Mouse (Mus musculus) heart, postnatal 0 days (tissue): ENCODE results near the gene Gm49333. TPM values are rescaled to one million over a fixed set of nuclear protein-coding genes. Genes with fewer than 3 reads are reported as not detected.

Experiments
- ATAC-seq: fragments of 200-750 bp; cut with Nextera tagmentation; 2 replicates; pipeline ENCODE4 v1.8.0; 2017; ENCODE audit warnings: low read depth, moderate number of reproducible peaks, moderate library complexity; ENCODE audit not compliant: insufficient read depth
- DNase-seq: peaks from one replicate; pipeline ENCODE4 v3.0.0-alpha.2; 2016; ENCODE audit warnings: low spot score
- H3K27ac ChIP-seq: fragments of 300-500 bp; sonication (generic); 2 replicates; pipeline ENCODE4 v1.5.1; 2014; ENCODE audit warnings: low read depth, mild to moderate bottlenecking
- H3K27me3 ChIP-seq: fragments of 300-500 bp; sonication (generic); 2 replicates; pipeline ENCODE4 v1.6.1; 2014; ENCODE audit warnings: low read length, mixed read lengths; ENCODE audit not compliant: control insufficient read depth, insufficient read depth
- H3K36me3 ChIP-seq: fragments of 300-500 bp; sonication (generic); replicated peaks from 2 replicates; pipeline ENCODE4 v1.6.1; 2014; ENCODE audit warnings: low read length, mixed read lengths; ENCODE audit not compliant: control insufficient read depth, insufficient read depth
- H3K4me1 ChIP-seq: fragments of 300-500 bp; sonication (generic); 2 replicates; pipeline ENCODE4 v1.6.1; 2014; ENCODE audit warnings: antibody characterized with exemption; ENCODE audit not compliant: control insufficient read depth, insufficient read depth
- H3K4me2 ChIP-seq: fragments of 300-500 bp; sonication (generic); 2 replicates; pipeline ENCODE4 v1.6.1; 2014; ENCODE audit warnings: low read depth, mild to moderate bottlenecking, low read length, moderate library complexity
- H3K4me3 ChIP-seq: fragments of 300-500 bp; sonication (generic); 2 replicates; pipeline ENCODE4 v1.5.1; 2014; ENCODE audit warnings: low read depth, low read length
- H3K9ac ChIP-seq: fragments of 300-500 bp; sonication (generic); replicated peaks from 2 replicates; pipeline ENCODE4 v1.6.1; 2014; ENCODE audit warnings: low read depth, low read length, mixed read lengths
- H3K9me3 ChIP-seq: fragments of 300-500 bp; sonication (generic); replicated peaks from 2 replicates; pipeline ENCODE4 v1.6.1; 2016; ENCODE audit warnings: low read length; ENCODE audit not compliant: control insufficient read depth
- CTCF ChIP-seq: IDR thresholded peaks from 2 replicates; pipeline ENCODE4 v1.5.1; 2016; ENCODE audit warnings: antibody characterized with exemption, control low read depth, low read depth
- EP300 ChIP-seq: IDR thresholded peaks from 2 replicates; pipeline ENCODE4 v1.6.1; 2016; ENCODE audit warnings: antibody characterized with exemption, low read depth
- WGBS: fragments of 180-500 bp; shearing (Covaris S2); extraction: QIAGEN DNeasy Blood & Tissue Kit; methylation state at CpG from one replicate; pipeline ENCODE4 v1.1.7; 2014; 5-methylcytosine and 5-hydroxymethylcytosine counted together
- polyA plus RNA-seq: library from polyadenylated mRNA; unstranded; fragments of >200 nt; fragmentation: Nextera tagmentation; extraction: Ambion mirVana; gene quantifications from 2 replicates; pipeline ENCODE4 v1.2.1, GENCODE M21; 2015
- total RNA-seq: library from RNA; depleted of rRNA; stranded (reverse); fragments of >200 nt; gene quantifications from 2 replicates; pipeline ENCODE4 v1.2.3, GENCODE M21; 2014; ENCODE audit warnings: low replicate concordance

Gm49333 gene
- total and polyA plus RNA-seq, 2 experiments from 2014 or later: not detected

DNA sequence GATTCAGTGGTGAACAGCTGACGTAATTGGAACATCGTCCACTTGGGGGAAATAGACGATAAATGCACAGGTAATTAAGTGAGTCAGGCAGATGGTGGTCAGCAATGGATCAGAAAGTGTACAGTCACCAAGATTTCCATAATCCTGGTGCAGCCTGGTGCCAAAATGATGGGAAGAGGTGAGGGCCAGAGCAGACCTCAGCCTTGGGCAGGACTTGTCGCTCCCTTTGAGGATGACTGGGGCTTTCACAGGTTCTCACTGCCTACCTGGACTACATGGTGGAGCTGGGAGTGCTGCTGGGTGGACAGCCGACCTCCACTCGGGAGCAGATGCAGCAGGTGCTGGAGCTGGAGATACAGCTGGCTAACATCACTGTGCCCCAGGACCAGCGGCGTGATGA is 26.0 kb downstream of the Gm49333 start:
- H3K4me1 ChIP-seq: no peaks in the 10 kb centered on the region
- ATAC-seq: no peak
- H3K9me3 ChIP-seq: no peaks in the 10 kb centered on the region
- no peak overlapping the region for H3K4me3 ChIP-seq
- TF ChIP-seq EP300: no peak
- TF ChIP-seq CTCF: no peak
- H3K27ac ChIP-seq: no peak overlapping the region
- H3K36me3 ChIP-seq: no peaks in the 10 kb centered on the region
- no peak for DNase-seq
- no peak overlapping the region for H3K4me2 ChIP-seq
- H3K9ac ChIP-seq: no peak overlapping the region
- WGBS: 57% methylated on average over 8 of the region's 8 CpGs
- no peaks in the 10 kb centered on the region for H3K27me3 ChIP-seq

DNA sequence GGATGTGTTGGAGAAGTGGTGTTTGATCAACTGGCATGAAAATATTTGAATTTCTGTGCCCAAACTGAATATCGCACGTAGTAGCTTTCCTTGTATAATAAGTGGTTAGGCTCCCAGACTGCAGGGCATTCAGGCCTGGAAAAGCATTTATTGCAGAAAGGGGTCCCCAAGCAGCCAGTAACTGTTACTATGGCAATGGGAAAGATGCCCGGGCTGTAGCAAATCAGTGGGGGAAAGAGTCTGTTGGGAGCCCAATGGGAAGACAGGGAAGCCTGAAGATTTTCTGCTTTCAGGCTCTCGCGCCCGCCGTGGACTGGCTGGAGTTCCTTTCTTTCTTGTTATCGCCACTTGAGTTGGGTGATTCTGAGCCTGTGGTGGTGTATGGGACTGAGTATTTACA is 27.0 kb downstream of the Gm49333 start:
- H3K36me3 ChIP-seq: no peaks in the 10 kb centered on the region
- H3K9me3 ChIP-seq: no peaks in the 10 kb centered on the region
- H3K27ac ChIP-seq: no peak overlapping the region
- no peak for TF ChIP-seq EP300
- no peak for TF ChIP-seq CTCF
- ATAC-seq: no peak
- H3K4me3 ChIP-seq: no peak overlapping the region
- no peaks in the 10 kb centered on the region for H3K4me1 ChIP-seq
- no peak overlapping the region for H3K4me2 ChIP-seq
- DNase-seq: no peak
- 77% methylated on average over 8 of the region's 8 CpGs for WGBS
- no peaks in the 10 kb centered on the region for H3K27me3 ChIP-seq
- no peak overlapping the region for H3K9ac ChIP-seq

DNA sequence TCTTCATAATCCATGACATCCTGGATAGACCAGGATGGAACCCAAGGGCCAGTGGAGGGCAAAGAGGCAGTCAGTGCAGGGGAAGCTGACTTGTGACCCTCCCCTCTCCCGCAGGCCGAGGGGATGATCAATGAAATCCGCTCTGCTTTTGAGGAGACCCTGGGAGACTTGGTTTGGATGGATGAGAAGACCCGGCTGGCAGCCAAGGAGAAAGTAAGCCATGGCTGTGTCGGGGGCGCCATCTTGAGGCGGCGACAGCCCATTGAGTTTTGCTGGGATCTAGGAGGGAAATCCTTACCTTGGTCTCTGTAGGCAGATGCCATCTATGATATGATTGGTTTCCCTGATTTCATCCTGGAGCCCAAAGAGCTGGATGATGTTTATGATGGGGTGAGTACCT is 30.8 kb downstream of the Gm49333 start:
- no peaks in the 10 kb centered on the region for H3K9me3 ChIP-seq
- no peaks in the 10 kb centered on the region for H3K36me3 ChIP-seq
- ATAC-seq (no peak), DNase-seq (peak; percentile 25)
- 3% methylated on average over 8 of the region's 8 CpGs for WGBS
- no peak overlapping the region for H3K4me3 ChIP-seq
- no peaks in the 10 kb centered on the region for H3K27me3 ChIP-seq
- H3K4me2 ChIP-seq: no peak overlapping the region
- no peaks in the 10 kb centered on the region for H3K4me1 ChIP-seq
- TF ChIP-seq EP300 (no peak), CTCF (peak; percentile 62)
- H3K27ac ChIP-seq: no peak overlapping the region
- no peak overlapping the region for H3K9ac ChIP-seq

DNA sequence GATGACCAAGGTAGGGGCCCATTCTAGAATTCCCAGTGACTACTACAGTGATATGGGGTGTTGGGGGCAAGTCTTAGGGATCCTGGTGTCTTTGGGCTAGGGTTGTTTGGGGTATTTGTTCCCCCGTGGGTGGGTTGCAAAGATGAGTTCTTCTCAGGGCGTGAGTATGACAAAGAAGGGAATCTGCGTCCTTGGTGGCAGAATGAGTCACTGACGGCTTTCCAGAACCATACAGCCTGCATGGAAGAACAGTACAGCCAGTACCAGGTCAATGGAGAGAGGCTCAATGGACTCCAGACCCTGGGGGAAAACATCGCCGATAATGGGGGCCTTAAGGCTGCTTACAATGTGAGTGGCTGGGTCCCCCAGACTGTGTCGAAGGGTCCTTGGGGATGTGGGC is 32.5 kb downstream of the Gm49333 start:
- no peaks in the 10 kb centered on the region for H3K36me3 ChIP-seq
- TF ChIP-seq CTCF (no peak), EP300 (no peak)
- DNase-seq: no peak
- H3K9me3 ChIP-seq: no peaks in the 10 kb centered on the region
- H3K4me2 ChIP-seq: no peak overlapping the region
- H3K27me3 ChIP-seq: no peaks in the 10 kb centered on the region
- no peaks in the 10 kb centered on the region for H3K4me1 ChIP-seq
- 79% methylated on average over 7 of the region's 7 CpGs for WGBS
- H3K9ac ChIP-seq: no peak overlapping the region
- no peak overlapping the region for H3K27ac ChIP-seq
- H3K4me3 ChIP-seq: no peak overlapping the region
- ATAC-seq: no peak

DNA sequence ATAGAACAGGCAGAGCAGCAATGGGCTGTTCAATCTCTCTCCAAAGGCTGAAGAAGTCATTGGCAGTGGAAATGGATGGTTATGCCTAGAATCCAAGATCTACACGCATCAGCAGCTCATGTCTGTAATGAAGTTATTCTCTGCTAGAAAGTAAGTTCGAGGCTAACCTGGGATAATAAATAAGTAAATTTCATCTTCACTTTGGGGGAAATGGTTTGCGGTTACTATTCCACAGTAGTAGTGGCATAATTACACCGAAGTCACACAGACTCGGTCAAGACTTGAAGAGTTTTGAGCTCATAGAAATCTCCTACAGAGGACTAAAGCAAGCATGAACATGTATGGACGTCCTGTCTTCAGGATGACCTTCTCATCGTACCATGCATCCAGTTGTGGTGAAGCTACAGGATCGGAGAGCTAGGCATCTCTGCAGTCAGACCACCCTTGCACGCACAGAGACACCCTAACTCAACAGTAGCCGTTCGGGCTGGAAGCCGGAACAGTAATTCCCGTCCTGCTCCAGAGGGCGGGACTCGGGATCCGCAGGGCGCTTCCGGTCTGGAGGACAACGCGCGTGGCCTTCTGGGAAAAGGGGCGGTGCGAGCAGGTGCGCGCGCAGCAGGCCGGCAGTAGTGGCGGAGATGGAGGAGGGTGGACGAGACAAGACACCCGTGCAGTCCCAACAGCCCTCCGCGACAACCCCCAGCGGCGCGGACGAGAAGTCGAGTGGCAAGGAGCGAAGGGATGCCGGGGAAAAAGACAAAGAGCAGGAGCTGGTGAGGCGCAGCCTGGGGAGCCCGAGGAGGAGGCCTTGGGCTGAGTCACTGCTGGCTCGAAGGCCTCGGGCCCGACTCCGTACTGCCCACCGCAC is 39.9 kb downstream of the Gm49333 start, which contains the start of gene Psmd2:
TSS of gene Psmd2 (plus strand) at position 577 of the 871 bp plus-strand sequence.
- peak within 1 kb of the TSS; percentile 80 for H3K9ac ChIP-seq
- DNase-seq: peak; percentile 90
- whole genome bisulfite sequencing: 2% methylated on average over 45 of the region's 46 CpGs
- no peaks in the 10 kb centered on the region for H3K27me3 ChIP-seq
- H3K4me1 ChIP-seq: peaks cover 15% of the 10 kb centered on the region
- peak within 1 kb of the TSS; percentile 63 for H3K4me2 ChIP-seq
- peak; percentile 97 for ATAC-seq
- TF ChIP-seq EP300 (no peak), CTCF (peak; percentile 24; the same call in 1 of the 2 replicates)
- peak within 1 kb of the TSS; percentile 81 for H3K4me3 ChIP-seq
- H3K9me3 ChIP-seq: no peaks in the 10 kb centered on the region
- peak within 1 kb of the TSS; percentile 67 for H3K27ac ChIP-seq
- H3K36me3 ChIP-seq: peaks cover 20% of the 10 kb centered on the region

DNA sequence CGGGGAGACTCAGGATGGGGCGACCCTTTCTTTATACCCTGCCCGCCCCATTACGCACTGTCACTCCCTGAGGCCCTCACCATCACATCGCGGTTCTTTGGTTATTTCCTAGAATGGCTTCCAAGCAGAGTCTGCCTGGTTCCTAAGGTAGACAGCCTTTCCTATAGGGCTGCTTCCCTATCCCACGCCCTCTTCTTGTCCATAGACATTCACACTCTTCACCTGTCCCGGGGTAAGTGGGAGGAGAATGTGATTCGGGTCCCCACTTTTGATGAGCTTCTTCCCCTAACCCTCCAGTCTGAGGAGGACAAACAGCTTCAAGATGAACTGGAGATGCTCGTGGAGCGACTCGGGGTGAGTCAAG is 40.5 kb downstream of the Gm49333 start:
- ATAC-seq (no peak), DNase-seq (no peak)
- no peaks in the 10 kb centered on the region for H3K9me3 ChIP-seq
- TF ChIP-seq EP300: no peak
- no peak for TF ChIP-seq CTCF
- peaks cover 26% of the 10 kb centered on the region for H3K36me3 ChIP-seq
- WGBS: 8% methylated on average over 12 of the region's 12 CpGs
- peaks cover 15% of the 10 kb centered on the region for H3K4me1 ChIP-seq
- 0 out of 2 replicates have a peak overlapping the region, but pooled peaks have one; percentile 33 for H3K27ac ChIP-seq
- H3K9ac ChIP-seq: peak overlapping the region; percentile 80
- H3K4me3 ChIP-seq: peak overlapping the region; percentile 81
- no peaks in the 10 kb centered on the region for H3K27me3 ChIP-seq
- peak overlapping the region; percentile 63 for H3K4me2 ChIP-seq
